7 mouse cellular contexts compared by ENCODE assay signal in the genomic region with DNA sequence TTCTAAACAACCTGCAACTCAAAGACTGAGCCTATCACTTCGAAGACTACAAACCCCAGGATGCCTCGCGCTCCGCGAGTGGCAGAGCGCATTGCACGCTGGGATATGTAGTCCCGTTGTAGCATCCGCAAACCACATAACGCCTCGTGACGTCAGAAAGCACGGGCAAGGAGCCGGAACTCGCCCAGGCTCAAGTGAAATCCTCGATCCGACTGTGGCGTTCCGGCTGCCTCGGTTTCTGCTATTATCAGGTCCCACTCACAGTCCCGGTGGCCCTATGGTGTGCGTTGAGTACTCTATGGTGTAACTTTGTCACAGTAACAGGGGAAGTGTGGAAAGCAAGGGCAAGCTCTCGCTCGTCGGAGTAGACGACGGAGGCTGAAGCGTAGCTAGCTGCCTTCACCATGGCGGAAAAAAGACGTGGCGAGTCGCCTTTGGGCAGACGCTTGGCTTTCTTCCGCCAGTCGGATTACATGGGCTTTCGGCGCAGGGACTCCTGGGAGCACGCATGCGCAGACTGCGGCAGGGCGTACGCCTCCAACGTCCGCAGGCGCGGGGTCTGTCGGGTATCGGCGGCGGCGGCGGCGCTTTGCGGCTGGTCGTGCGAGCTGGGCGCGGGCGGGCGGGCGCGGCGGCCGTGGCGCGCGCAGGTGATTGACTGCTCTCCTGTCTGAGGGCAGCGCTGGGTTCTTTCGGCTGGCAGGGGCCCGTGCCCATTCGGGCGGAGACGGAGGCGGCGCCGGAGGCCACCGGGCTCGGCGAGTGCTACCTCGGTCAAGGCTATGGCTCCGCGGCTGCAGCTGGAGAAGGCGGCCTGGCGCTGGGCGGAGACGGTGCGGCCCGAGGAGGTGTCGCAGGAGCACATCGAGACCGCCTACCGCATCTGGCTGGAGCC. TPM values are rescaled to one million over a fixed set of nuclear protein-coding genes. Genes with fewer than 3 reads are reported as not detected.
DNase-seq lines count a peak whose midpoint lies in the region; ATAC-seq and TF ChIP-seq lines count a peak whose summit lies in the region.

TSS of gene Usp48 (plus strand) at position 155 of the 895 bp plus-strand sequence.

- under 1% methylated on average over 92 of the region's 92 CpGs for WGBS in embryonic facial prominence, embryonic 10.5 days
- under 1% methylated on average over 92 of the region's 92 CpGs for WGBS in intestine, postnatal 0 days
- under 1% methylated on average over 86 of the region's 92 CpGs for WGBS in midbrain, embryonic 12.5 days
- under 1% methylated on average over 92 of the region's 92 CpGs for WGBS in small intestine, adult 2 months

- intact Hi-C loops in left cerebral cortex, postnatal 4 days (cut with DNase I), result no loop called here

- no peaks in the 10 kb centered on the region for H3K9me3 ChIP-seq in embryonic facial prominence, embryonic 10.5 days
- no peaks in the 10 kb centered on the region for H3K9me3 ChIP-seq in intestine, postnatal 0 days (ENCODE audit: control insufficient read depth)
- no peaks in the 10 kb centered on the region for H3K9me3 ChIP-seq in midbrain, embryonic 12.5 days

- H3K9ac ChIP-seq in intestine, postnatal 0 days (ENCODE audit: low read depth, low read length), result peak within 1 kb of the TSS; percentile 88
- H3K9ac ChIP-seq in midbrain, embryonic 12.5 days (replicated peaks), result peak within 1 kb of the TSS; percentile 93

- TF ChIP-seq CTCF in intestine, postnatal 0 days (IDR thresholded peaks at IDR 0.05; ENCODE audit: low read depth), result no peak
- TF ChIP-seq CTCF in small intestine, adult 2 months (IDR thresholded peaks at IDR 0.05; ENCODE audit: extremely low read depth, insufficient read length, insufficient replicate concordance, low read depth, low read length), result no peak

- peak within 1 kb of the TSS; percentile 67 for H3K4me2 ChIP-seq in intestine, postnatal 0 days (replicated peaks; ENCODE audit: low read depth)
- H3K4me2 ChIP-seq in midbrain, embryonic 12.5 days (replicated peaks), result peak within 1 kb of the TSS; percentile 75

- TF ChIP-seq POLR2A in small intestine, adult 2 months (IDR thresholded peaks at IDR 0.05; ENCODE audit: low read depth, low read length), result peak; percentile 78

- H3K4me3 ChIP-seq in embryonic facial prominence, embryonic 10.5 days, result peak within 1 kb of the TSS; percentile 88
- peak within 1 kb of the TSS; percentile 93 for H3K4me3 ChIP-seq in intestine, postnatal 0 days (ENCODE audit: low read depth, low read length)
- H3K4me3 ChIP-seq in midbrain, embryonic 12.5 days, result peak within 1 kb of the TSS; percentile 94
- peak within 1 kb of the TSS; percentile 74 for H3K4me3 ChIP-seq in small intestine, adult 2 months (ENCODE audit: low read depth, low read length)

- no peaks in the 10 kb centered on the region for H3K27me3 ChIP-seq in embryonic facial prominence, embryonic 10.5 days (replicated peaks; ENCODE audit: low read depth, poor library complexity, severe bottlenecking)
- no peaks in the 10 kb centered on the region for H3K27me3 ChIP-seq in intestine, postnatal 0 days (replicated peaks; ENCODE audit: control insufficient read depth, insufficient read depth, low read length)
- no peaks in the 10 kb centered on the region for H3K27me3 ChIP-seq in midbrain, embryonic 12.5 days
- no peaks in the 10 kb centered on the region for H3K27me3 ChIP-seq in small intestine, adult 2 months (ENCODE audit: control insufficient read depth, insufficient read depth, low read length)

- DNase-seq in adrenal gland, postnatal 10 days, result peak; percentile 99
- DNase-seq in embryonic facial prominence, embryonic 10.5 days (ENCODE audit: low spot score), result peak; percentile 99
- DNase-seq in gonadal fat pad, adult 2 months (ENCODE audit: low read depth), result peak; percentile 81
- DNase-seq in left cerebral cortex, postnatal 4 days, result peak; percentile 100

- H3K27ac ChIP-seq in embryonic facial prominence, embryonic 10.5 days (replicated peaks), result peak within 1 kb of the TSS; percentile 97
- peak within 1 kb of the TSS; percentile 100 for H3K27ac ChIP-seq in intestine, postnatal 0 days (ENCODE audit: low read depth, low read length)
- H3K27ac ChIP-seq in midbrain, embryonic 12.5 days (replicated peaks), result peak within 1 kb of the TSS; percentile 98
- peak within 1 kb of the TSS; percentile 99 for H3K27ac ChIP-seq in small intestine, adult 2 months (ENCODE audit: insufficient read depth, low read depth, low read length)

- peaks cover 18% of the 10 kb centered on the region; the same call in 1 of the 2 replicates for H3K36me3 ChIP-seq in embryonic facial prominence, embryonic 10.5 days (replicated peaks)
- H3K36me3 ChIP-seq in intestine, postnatal 0 days (ENCODE audit: control insufficient read depth, insufficient read depth), result no peaks in the 10 kb centered on the region; the same call in 1 of the 2 replicates
- no peaks in the 10 kb centered on the region for H3K36me3 ChIP-seq in midbrain, embryonic 12.5 days
- no peaks in the 10 kb centered on the region; the same call in 1 of the 2 replicates for H3K36me3 ChIP-seq in small intestine, adult 2 months (ENCODE audit: control insufficient read depth, insufficient read depth, low read length)

- peak; percentile 96 for ATAC-seq in intestine, postnatal 0 days
- ATAC-seq in midbrain, embryonic 12.5 days (ENCODE audit: low FRiP score, low read depth), result peak; percentile 94

- H3K4me1 ChIP-seq in embryonic facial prominence, embryonic 10.5 days, result peaks cover 32% of the 10 kb centered on the region
- H3K4me1 ChIP-seq in intestine, postnatal 0 days (replicated peaks; ENCODE audit: control insufficient read depth, insufficient read depth, low read length), result peaks cover 21% of the 10 kb centered on the region; the same call in 1 of the 2 replicates
- peaks cover 26% of the 10 kb centered on the region for H3K4me1 ChIP-seq in midbrain, embryonic 12.5 days
- peaks cover 3% of the 10 kb centered on the region; the same call in 1 of the 2 replicates for H3K4me1 ChIP-seq in small intestine, adult 2 months (ENCODE audit: control insufficient read depth, insufficient read depth, insufficient read length, low read length)

RNA-seq across cellular contexts. Expression of gene Usp48, which starts in this region (rescaled TPM):
- total RNA-seq in adrenal gland, postnatal 10 days (2021), result 100 to 1,000 TPM in 1 of 2 experiments, 10 to 100 TPM in 1; 76.5 to 113 TPM
- polyA plus RNA-seq in embryonic facial prominence, embryonic 10.5 days (2016; fragmentation: Nextera tagmentation; extraction: Ambion mirVana), result 79.1 and 81.7 TPM in 2 replicates
- 68.5 and 70.7 TPM in 2 replicates for polyA plus RNA-seq in gonadal fat pad, adult 2 months (2012; rRNA removed)
- polyA plus RNA-seq in intestine, postnatal 0 days (2015; fragmentation: Nextera tagmentation; extraction: Ambion mirVana), result 33.3 and 36.7 TPM in 2 replicates
- 100 to 1,000 TPM; 163 to 167 TPM for total RNA-seq in left cerebral cortex, postnatal 4 days (2021)
- polyA plus RNA-seq in midbrain, embryonic 12.5 days (2016; fragmentation: Nextera tagmentation; extraction: Ambion mirVana), result 85.5 and 87.3 TPM in 2 replicates
- 14.9 and 26.7 TPM in 2 replicates for polyA plus RNA-seq in small intestine, adult 2 months (2012; rRNA removed)

Comparison
In these comparisons a context has a peak if more than half of its experiments do, and no peak if none do; other contexts are left out.
1. Peak in every context shown above with its lines: DNase-seq, ATAC-seq, H3K4me3 ChIP-seq and H3K27ac ChIP-seq.